Mouse (Mus musculus) spleen, adult 2 months (tissue): Measurements from ENCODE around the gene Baiap2. TPM values are rescaled to one million over a fixed set of nuclear protein-coding genes. Genes with fewer than 3 reads are reported as not detected.

Experiments
- DNase-seq, 2 experiments: peaks; one replicate each; pipeline versions ENCODE4 v3.0.0 to v3.0.0-alpha.2; 2012 to 2021; ENCODE audit warnings: low spot score in 2 of 2, low read depth in 1 of 2
- H3K27ac ChIP-seq: fragments of 200-500 bp; 2 replicates; pipeline ENCODE4 v1.5.1; 2012; ENCODE audit warnings: low read length, inconsistent platforms; ENCODE audit not compliant: insufficient read depth
- H3K27me3 ChIP-seq: fragments of 200-500 bp; 2 replicates; pipeline ENCODE4 v1.6.1; 2012; ENCODE audit warnings: mild to moderate bottlenecking, moderate library complexity, low read length, inconsistent platforms; ENCODE audit not compliant: control insufficient read depth, insufficient read depth
- H3K36me3 ChIP-seq: fragments of 200-500 bp; 2 replicates; pipeline ENCODE4 v1.6.1; 2012; ENCODE audit warnings: mild to moderate bottlenecking, low read length, inconsistent platforms; ENCODE audit not compliant: control insufficient read depth, insufficient read depth
- H3K4me1 ChIP-seq: fragments of 200-500 bp; 2 replicates; pipeline ENCODE4 v1.6.1; 2011; ENCODE audit warnings: inconsistent platforms; ENCODE audit not compliant: control insufficient read depth, insufficient read depth, insufficient read length
- H3K4me3 ChIP-seq: fragments of 200-500 bp; 2 replicates; pipeline ENCODE4 v1.5.1; 2011; ENCODE audit warnings: mild to moderate bottlenecking, inconsistent platforms; ENCODE audit not compliant: insufficient read depth, insufficient read length; ENCODE audit errors: extremely low read depth
- CTCF ChIP-seq: fragments of 200-500 bp; IDR thresholded peaks from 2 replicates; pipeline ENCODE4 v1.5.1; 2011; ENCODE audit warnings: mild to moderate bottlenecking, inconsistent platforms; ENCODE audit not compliant: insufficient read depth, insufficient read length, insufficient replicate concordance; ENCODE audit errors: extremely low read depth
- POLR2A ChIP-seq: fragments of 200-500 bp; IDR thresholded peaks from 2 replicates; pipeline ENCODE4 v1.6.1; 2011; ENCODE audit warnings: low read depth, low read length, inconsistent platforms
- WGBS: fragments of 180-500 bp; shearing (Covaris S2); methylation state at CpG from one replicate; pipeline ENCODE4 v1.1.7; 2018; 5-methylcytosine and 5-hydroxymethylcytosine counted together
- polyA plus RNA-seq: library from polyadenylated mRNA; depleted of rRNA; stranded (reverse); fragments of >200 nt; gene quantifications from 2 replicates; pipeline ENCODE4 v1.2.3, GENCODE M21; 2012

Gene Baiap2
- polyA plus RNA-seq, 1 experiment, result 17.3 TPM

GRCm38 (mm10) chr11:120013174-120013711, 70.7 kb downstream of the Baiap2 start:
- WGBS, result 17% methylated on average over 21 of the region's 21 CpGs
- no peaks in the 10 kb centered on the region for H3K36me3 ChIP-seq
- no peaks in the 10 kb centered on the region for H3K27me3 ChIP-seq
- H3K27ac ChIP-seq, result no peak overlapping the region
- DNase-seq, result peak; percentile 37 to 54
- H3K4me1 ChIP-seq, result peaks cover 5% of the 10 kb centered on the region
- TF ChIP-seq CTCF (peak; percentile 66; the same call in 1 of the 2 replicates), POLR2A (no peak)
- peak overlapping the region; percentile 27; the same call in 1 of the 2 replicates for H3K4me3 ChIP-seq

GRCm38 (mm10) chr11:120014758-120015157, 72.2 kb downstream of the Baiap2 start:
- WGBS, result 95% methylated on average over 4 of the region's 4 CpGs
- no peaks in the 10 kb centered on the region for H3K36me3 ChIP-seq
- no peak for DNase-seq
- H3K27me3 ChIP-seq, result no peaks in the 10 kb centered on the region
- H3K27ac ChIP-seq, result no peak overlapping the region
- no peak overlapping the region for H3K4me3 ChIP-seq
- TF ChIP-seq CTCF, result no peak
- TF ChIP-seq POLR2A, result no peak
- peaks cover 5% of the 10 kb centered on the region for H3K4me1 ChIP-seq

GRCm38 (mm10) chr11:120017011-120017410, 74.4 kb downstream of the Baiap2 start:
- Histone ChIP-seq H3K4me1 (peaks cover 5% of the 10 kb centered on the region), H3K36me3 (no peaks in the 10 kb centered on the region), H3K27me3 (no peaks in the 10 kb centered on the region), H3K4me3 (no peak overlapping the region), H3K27ac (no peak overlapping the region)
- no peak for DNase-seq
- WGBS, result 93% methylated on average over 8 of the region's 8 CpGs
- TF ChIP-seq CTCF (no peak), POLR2A (no peak)

GRCm38 (mm10) chr11:120019542-120020440, 77.2 kb downstream of the Baiap2 start:
- no peaks in the 10 kb centered on the region for H3K4me1 ChIP-seq
- no peaks in the 10 kb centered on the region for H3K36me3 ChIP-seq
- 40% methylated on average over 23 of the region's 23 CpGs for WGBS
- no peak for TF ChIP-seq CTCF
- TF ChIP-seq POLR2A, result no peak
- no peak for DNase-seq
- H3K27me3 ChIP-seq, result no peaks in the 10 kb centered on the region
- H3K4me3 ChIP-seq, result no peak overlapping the region
- H3K27ac ChIP-seq, result no peak overlapping the region

GRCm38 (mm10) chr11:120021367-120021766, 78.8 kb downstream of the Baiap2 start:
- Histone ChIP-seq H3K27me3 (no peaks in the 10 kb centered on the region), H3K27ac (no peak overlapping the region), H3K4me1 (no peaks in the 10 kb centered on the region), H3K36me3 (no peaks in the 10 kb centered on the region), H3K4me3 (no peak overlapping the region)
- WGBS, result 97% methylated on average over 16 of the region's 16 CpGs
- TF ChIP-seq POLR2A (no peak), CTCF (no peak)
- no peak for DNase-seq

- 87% methylated on average over 8 of the region's 8 CpGs for WGBS
- H3K4me3 ChIP-seq, result no peak overlapping the region
- H3K4me1 ChIP-seq, result no peaks in the 10 kb centered on the region
- H3K27me3 ChIP-seq, result no peaks in the 10 kb centered on the region
- DNase-seq, result no peak
- H3K36me3 ChIP-seq, result no peaks in the 10 kb centered on the region
- H3K27ac ChIP-seq, result no peak overlapping the region
- no peak for TF ChIP-seq POLR2A
- TF ChIP-seq CTCF, result no peak
Observed at GRCm38 (mm10) chr11:120022216-120022615, 79.7 kb downstream of the Baiap2 start.

GRCm38 (mm10) chr11:120022841-120023240, 80.3 kb downstream of the Baiap2 start:
- no peak for TF ChIP-seq CTCF
- no peak for TF ChIP-seq POLR2A
- Histone ChIP-seq H3K4me3 (no peak overlapping the region), H3K4me1 (no peaks in the 10 kb centered on the region), H3K27ac (no peak overlapping the region), H3K27me3 (no peaks in the 10 kb centered on the region), H3K36me3 (no peaks in the 10 kb centered on the region)
- 73% methylated on average over 12 of the region's 12 CpGs for WGBS
- no peak for DNase-seq
